Mouse (Mus musculus) heart, postnatal 14 days (tissue): ENCODE measurements around the gene Arntl2. TPM values are rescaled to one million over a fixed set of nuclear protein-coding genes. Genes with fewer than 3 reads are reported as not detected.

Experiments used
- DNase-seq, 2 experiments: peaks; one replicate each; pipeline ENCODE4 v3.0.0; 2021 to 2022
- intact Hi-C: fragments of 180-260 bp; cut with DNase I; formaldehyde crosslinking; loops from one replicate; pipeline ENCODE4 v1.15.1; 2025
- total RNA-seq, 2 experiments: library from RNA; stranded (reverse); gene quantifications; 2 replicates each; pipeline ENCODE4 v1.2.3; 2021

Arntl2 gene
- total RNA-seq, 2 experiments from 2014 or later: 1.4 to 2.5 TPM

DNA sequence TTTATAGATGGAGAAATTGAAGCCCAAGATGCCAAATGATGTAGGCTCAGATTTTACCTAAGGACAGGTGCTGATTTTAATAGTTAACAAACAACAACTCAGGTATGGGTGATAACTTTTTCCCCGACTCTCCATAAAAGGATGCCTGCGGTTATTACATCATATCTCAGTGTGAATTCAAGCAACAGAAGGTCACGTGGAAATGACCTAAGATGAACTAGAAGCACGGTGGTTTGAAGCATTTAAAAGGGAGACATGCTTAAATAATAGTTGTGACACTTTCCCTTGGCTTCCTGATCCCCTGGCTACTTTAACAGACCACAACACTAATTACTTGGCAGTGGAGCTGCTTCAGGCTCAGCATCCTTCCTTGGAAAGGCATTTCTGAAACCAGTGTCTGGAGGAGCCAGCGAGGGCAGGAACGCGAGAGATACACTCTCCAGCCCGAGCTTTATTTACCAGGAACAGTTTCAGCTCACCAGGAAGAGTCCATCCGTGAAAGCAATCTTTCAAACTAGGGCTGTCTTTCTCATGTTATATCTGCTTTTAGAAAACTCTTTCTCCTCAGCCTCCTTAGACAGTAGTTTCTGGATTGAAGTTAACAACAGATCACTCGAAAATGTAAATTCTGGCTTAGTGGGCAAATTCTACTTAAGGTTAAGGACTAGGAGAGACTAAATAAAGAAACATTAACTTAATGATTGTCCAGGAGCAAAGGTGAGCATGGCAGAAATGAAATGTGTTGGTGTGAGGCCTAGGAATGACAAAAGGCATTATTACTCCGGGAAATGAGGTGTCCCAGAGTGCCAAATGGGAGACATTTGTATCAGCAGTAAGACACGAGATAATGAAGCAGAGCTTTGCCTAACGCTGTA, 86.3 kb downstream of the Arntl2 start:
- DNase-seq: no peak
- intact Hi-C loops: loop anchor here (5.0 kb wide), 1 partner anchor 110 kb away; no protein-coding TSS in a partner anchor

Other genes with a start within 250 kb of the Arntl2 start
- gene Fgfr1op2, start 218.9 kb upstream of the Arntl2 start, total RNA-seq: 10 to 100 TPM; 56.4 to 61.4 TPM
- gene Ints13, start 218.2 kb upstream of the Arntl2 start, total RNA-seq: 10 to 100 TPM; 20.7 to 24.2 TPM
- 10 to 100 TPM; 51.3 to 55.2 TPM for gene Med21, start 153.5 kb upstream of the Arntl2 start, total RNA-seq
- 10 to 100 TPM; 18.1 to 19.9 TPM for gene Tm7sf3, start 153.2 kb upstream of the Arntl2 start, total RNA-seq
- gene Stk38l, start 71.1 kb upstream of the Arntl2 start, total RNA-seq: 10 to 100 TPM; 14.9 to 15.8 TPM
- gene Smco2, start 54.0 kb downstream of the Arntl2 start, total RNA-seq: 1 to 10 TPM; 1.3 to 1.4 TPM
- gene Ppfibp1, start 92.4 kb downstream of the Arntl2 start, total RNA-seq: 10 to 100 TPM; 80.7 to 89.8 TPM
- gene 1700034J05Rik, start 158.4 kb downstream of the Arntl2 start, total RNA-seq: not detected
- 1 to 10 TPM in 1 of 2 experiments, under 1 TPM in 1; 0.68 to 1.2 TPM for gene Rep15, start 236.5 kb downstream of the Arntl2 start, total RNA-seq
- 100 to 1,000 TPM; 173 to 181 TPM for gene Mrps35, start 246.7 kb downstream of the Arntl2 start, total RNA-seq